Mouse (Mus musculus): ENCODE measurements around the gene Tbx19. TPM values are rescaled to one million over a fixed set of nuclear protein-coding genes. Genes with fewer than 3 reads are reported as not detected.

The Tbx19 gene
- under 1 TPM; 0.31 to 0.67 TPM for total RNA-seq (2023)

DNA sequence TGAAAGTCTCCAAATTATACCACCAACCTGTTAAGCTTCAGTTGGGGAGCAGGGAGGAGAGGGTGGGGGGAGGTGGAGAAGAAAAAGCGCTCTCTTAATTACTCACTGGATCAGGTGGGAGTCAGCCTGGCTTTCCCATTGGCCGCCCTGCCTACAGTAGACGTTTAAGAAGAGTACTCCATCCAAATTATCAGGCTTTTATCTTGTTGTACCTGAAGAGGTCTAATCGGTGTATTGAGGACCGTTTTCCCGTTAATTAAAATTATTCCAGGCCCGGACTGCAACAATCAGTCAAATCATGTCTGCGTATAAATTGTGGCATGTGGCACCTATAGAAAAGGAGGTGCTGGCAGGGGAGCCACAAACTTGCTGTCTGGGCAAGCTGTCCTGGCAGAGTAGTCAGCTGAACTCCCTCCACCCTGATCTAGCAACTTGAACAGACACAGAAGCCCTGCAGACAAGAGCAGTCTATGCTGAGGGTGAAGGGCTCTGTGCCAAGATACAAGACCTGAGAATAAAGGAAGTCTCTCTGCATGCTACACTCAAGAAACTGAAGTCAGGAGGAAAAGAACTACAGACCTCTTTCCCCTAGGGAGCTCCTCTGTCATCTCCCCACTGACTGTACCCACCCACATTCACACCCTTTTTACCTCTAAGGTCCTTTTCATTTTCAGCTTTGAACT, at the start of gene Tbx19:
Gene Tbx19 (minus strand): TSS at position 51 of the 683 bp plus-strand sequence.

DNA sequence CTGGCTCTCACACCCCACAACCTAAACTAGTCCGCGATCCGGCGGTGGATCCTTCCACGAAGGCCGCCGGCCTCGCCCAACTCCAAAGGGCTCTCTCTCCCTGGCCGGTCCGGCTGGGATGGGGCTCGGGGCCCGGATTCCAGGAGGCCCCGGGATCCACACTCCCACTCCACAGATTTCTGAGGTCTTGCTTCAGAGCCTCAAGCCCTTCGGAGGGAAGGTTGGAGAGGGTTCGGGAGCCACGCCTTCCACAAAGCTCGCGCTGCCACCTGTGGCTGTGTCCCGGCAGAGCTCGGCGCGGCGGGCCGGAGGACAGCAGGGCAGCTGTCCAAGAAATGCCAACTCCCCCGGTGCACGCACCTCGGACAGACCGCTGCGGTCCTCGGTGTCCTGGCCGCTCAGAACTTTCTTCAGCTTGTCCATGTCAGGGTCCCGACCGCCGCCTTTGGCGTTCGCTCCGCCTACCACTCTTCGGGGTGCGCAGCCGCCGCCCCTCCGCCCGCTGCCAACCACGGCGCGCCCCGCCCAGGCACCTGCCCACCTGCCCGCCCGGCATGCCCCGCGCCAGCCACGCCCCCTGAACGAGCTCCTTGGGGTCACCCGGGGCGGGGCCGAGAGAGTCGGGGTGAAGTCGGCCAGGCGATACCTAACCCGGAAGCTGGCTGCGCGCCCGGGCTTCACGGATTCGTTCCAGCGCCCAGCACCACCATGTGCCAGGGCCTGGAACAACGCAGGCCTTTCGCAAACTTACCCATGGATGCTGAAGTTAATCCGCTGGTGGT, 33.5 kb upstream of the Tbx19 start, which contains the start of gene Sft2d2:
Gene Sft2d2 (minus strand): TSS at position 559 of the 782 bp plus-strand sequence.

Other genes with a start within 250 kb of the Tbx19 start
- not detected for gene Xcl1, start 225.2 kb downstream of the Tbx19 start, total RNA-seq (2023)
- gene Sft2d2, start 33.7 kb upstream of the Tbx19 start, total RNA-seq (2023): 10 to 100 TPM; 55.5 to 56.0 TPM
- 10 to 100 TPM; 29.7 to 38.1 TPM for gene Tiprl, start 76.2 kb upstream of the Tbx19 start, total RNA-seq (2023)
- gene Gpr161, start 135.0 kb upstream of the Tbx19 start, total RNA-seq (2023): under 1 TPM in 1 of 2 experiments, not detected in 1; 0.13 TPM

Data from neutrophil, adult 59 days (primary cell).